Mouse (Mus musculus): ENCODE measurements at regions not wholly inside any gene's neighbourhood (a gene's known extent, or its start where the extent isn't known, plus 50 kb on each side); places are given as distances from the start of the nearest gene placed in this dataset.

DNA sequence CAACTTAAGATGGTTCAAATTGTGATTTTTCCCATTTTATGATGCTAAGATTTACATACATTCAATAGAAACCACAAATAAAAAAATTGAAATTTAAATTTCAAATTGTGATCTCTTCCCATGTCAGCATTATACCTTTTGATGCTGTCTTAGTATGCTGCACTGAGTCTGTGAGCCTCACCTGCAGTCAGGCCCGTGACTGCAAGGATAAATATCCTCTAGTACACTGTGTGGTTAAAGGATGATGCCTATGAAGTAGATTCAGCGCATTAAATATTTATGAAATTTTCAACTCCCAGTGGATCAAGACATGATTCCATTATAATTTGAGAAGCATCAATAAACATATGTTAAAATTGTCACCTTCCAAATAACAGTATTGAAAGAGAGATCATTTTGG lies 340.4 kb downstream of the Mllt3 start:
- no peak for TF ChIP-seq ZNF384 (IDR thresholded peaks at IDR 0.05; ENCODE audit: low read depth, low read length)
- TF ChIP-seq HCFC1 (IDR thresholded peaks at IDR 0.05; ENCODE audit: borderline replicate concordance, insufficient read depth, low read length): no peak
- no peak for TF ChIP-seq ZC3H11A (IDR thresholded peaks at IDR 0.05; ENCODE audit: borderline replicate concordance, low read depth, low read length)
